Mouse (Mus musculus): ENCODE data around the gene Muc5b.
"Not testable (repeated sequence)": the region's sequence is repeated elsewhere in the genome, so short reads cannot be mapped to it uniquely, and the experiment has no call there.

The Muc5b gene

DNA sequence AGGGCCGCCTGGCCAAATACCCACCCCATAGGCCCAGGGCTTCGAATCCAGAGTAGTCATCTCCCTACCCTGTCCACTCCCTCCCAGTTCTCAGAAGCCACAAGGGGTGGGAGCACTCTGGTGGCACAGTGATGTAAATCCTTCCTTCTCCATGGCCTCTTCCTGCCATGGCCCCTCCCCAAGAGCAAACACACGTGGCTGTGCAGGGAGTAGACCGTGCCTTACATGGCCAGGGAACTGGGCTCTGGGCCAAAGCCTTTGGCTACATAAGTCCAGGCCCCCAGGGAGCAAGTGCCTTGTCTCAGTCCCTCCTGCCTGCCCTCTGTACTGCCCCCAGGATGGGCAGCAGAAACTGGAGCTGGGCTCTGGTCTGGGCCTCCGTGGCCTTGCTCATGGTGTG is at the start of gene Muc5b:
Muc5b (plus strand) TSS at position 292 of the 400 bp plus-strand sequence.
- DNase-seq: no peak

DNA sequence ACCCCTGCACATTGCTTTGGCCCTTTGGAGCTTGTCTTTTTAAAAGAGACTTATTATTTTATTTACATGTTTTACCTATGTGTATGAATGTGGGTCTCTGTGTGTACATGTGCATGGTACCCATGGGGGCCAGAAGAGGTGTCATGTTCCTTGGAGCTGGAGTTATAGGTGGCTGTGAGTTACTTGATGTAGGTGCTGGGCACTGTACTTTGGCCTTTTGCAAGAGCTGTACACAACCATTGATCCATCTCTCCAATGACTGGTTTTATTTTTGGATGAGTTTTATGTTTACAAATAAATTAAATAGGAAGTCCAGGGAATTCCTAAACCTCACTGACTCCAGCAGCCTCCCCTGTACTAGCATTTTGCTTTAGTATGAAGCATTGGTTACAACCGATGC is 44.6 kb upstream of the Muc5b start:
- no peak for DNase-seq

GRCm38 (mm10) chr7:141803206-141803605 is 35.7 kb upstream of the Muc5b start:
- no peak for DNase-seq

DNA sequence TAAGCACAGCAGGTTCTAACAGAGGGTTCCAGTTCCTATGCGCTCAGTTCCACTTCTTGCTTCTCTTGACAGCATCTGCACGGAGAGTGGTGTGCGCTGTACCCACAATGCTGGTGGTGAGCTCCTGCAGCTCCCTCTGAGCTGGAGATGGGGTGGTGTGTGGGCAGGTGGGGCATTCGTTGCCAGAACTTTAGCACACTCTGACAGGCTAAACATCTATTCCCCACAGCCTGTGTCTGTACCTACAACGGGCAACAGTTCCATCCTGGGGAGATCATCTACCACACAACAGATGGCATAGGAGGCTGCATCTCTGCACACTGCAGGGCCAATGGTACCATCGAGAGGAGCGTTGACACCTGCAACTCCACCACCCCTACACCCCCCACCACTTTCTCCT is 33.5 kb upstream of the Muc5b start:
- no peak for DNase-seq

DNA sequence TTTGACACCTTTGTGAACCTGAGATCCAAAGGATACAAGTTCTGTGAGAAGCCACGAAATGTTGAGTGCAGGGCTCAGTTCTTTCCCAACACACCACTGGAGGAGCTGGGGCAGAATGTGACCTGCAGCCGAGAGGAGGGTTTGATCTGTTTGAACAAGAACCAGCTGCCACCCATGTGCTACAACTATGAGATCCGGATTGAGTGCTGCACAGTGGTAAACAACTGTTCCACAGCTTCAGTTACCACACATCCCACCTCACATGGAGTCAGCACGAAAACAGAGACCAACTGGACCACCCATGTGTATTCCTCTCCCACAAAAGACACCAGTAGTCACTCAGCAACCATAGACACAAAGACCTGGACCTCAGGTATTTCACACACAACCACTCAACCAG is 31.0 kb upstream of the Muc5b start:
- DNase-seq: not testable (repeated sequence)

GRCm38 (mm10) chr7:141809933-141810332 is 28.9 kb upstream of the Muc5b start:
- not testable (repeated sequence) for DNase-seq

- no peak for DNase-seq
Observed at GRCm38 (mm10) chr7:141813321-141813720, 25.5 kb upstream of the Muc5b start.

- DNase-seq: peak; percentile 7 to 11
Observed at GRCm38 (mm10) chr7:141815361-141815760, 23.5 kb upstream of the Muc5b start.

GRCm38 (mm10) chr7:141817355-141818075 is 21.4 kb upstream of the Muc5b start:
- peak; percentile 10 to 26 for DNase-seq

- no peak for DNase-seq
Observed at GRCm38 (mm10) chr7:141818267-141818666, 20.6 kb upstream of the Muc5b start.

DNA sequence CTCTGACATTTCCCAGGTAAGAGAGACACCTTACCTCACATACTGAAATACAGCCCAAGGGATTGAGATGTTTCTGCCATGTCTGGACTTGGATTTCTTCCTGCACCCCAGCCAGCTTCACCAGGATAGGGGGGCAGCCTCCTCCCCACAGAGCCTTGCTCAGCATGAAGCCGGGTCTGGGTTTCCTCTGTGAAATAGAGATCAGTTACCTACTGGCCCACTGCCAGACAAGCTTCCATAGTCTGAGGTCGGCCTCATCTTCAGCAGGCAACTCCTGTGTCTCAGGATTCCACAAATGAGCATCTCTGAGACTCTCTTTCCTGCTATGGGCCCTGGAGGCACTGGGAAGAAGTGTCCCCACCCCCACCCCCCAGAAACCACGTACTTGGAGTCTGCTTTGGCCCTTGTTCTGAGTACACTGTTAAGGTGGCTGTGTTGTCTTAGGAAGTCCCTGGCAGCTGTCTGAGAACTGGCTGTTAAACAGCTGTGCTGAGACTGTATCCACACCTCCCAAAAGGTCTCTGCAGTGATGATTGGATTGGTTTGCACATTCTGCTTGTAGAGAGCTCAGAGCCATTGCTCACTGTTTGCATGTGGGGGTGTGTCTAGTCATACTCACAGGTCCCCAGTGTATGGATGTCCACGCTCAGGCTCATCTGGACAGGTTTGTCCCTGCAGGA is 16.1 kb upstream of the Muc5b start:
- DNase-seq: no peak

- DNase-seq: no peak
Observed at GRCm38 (mm10) chr7:141823699-141824098, 15.2 kb upstream of the Muc5b start.

DNA sequence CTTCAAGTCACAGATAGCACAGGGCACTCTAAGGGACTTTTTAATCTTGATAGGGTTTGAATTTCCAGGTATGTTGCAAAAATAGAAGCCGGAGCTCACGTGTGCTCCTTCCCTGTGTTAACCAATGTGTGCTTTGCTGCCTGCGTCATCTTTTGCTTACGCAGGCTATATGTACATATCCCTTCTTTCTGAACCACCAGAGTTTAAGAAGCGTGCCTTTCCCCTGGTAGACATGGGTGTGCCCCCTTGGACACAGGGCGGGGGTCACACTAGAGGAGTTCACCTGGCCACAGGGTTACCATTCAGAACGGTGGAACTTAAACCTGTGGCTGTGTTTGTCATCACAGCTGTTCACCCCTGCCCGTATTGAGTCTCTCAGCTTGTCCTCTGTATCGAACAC is 14.5 kb upstream of the Muc5b start:
- DNase-seq: no peak

GRCm38 (mm10) chr7:141835941-141836340 is 2.9 kb upstream of the Muc5b start:
- DNase-seq: no peak

DNA sequence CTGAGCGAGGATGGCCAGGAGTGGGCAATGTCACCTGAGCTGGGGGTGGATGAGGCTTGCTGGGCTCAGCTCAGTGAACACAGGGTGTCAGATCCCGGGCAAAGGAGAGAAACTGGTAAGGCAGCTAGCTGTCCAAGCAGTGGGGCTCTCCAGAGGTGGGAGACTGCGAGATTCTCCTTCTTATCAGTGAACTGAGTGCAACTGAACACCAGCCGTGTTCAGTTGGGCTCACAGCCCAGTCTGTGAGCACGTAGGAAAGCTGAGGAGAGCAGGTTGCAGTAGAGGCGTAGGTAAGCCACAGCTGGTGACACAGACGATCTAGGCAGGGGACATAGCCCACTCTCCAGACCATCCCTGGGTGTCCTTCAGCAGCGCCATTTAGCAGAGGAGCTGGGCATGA is 2.4 kb upstream of the Muc5b start:
- no peak for DNase-seq

DNA sequence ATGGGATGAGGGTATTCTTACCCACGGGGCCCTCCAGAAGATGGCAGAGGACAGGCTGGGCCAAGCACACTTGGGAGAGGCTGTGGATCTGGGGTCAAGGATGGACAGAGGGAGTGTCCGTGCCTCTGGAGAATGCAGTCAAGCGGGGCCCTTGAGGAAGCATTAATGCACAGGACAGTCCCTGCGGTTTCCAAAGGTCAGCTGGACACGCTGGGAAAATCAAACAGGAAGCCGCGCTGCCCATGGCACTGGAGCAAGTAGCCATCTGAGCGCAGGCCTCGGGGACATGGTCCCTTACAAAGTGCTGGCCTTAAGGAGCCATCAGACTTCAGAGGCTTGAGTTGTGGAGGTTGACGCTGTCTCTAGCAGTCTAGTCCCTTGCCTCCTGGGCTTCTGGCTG is 1.5 kb downstream of the Muc5b start:
- no peak for DNase-seq

DNA sequence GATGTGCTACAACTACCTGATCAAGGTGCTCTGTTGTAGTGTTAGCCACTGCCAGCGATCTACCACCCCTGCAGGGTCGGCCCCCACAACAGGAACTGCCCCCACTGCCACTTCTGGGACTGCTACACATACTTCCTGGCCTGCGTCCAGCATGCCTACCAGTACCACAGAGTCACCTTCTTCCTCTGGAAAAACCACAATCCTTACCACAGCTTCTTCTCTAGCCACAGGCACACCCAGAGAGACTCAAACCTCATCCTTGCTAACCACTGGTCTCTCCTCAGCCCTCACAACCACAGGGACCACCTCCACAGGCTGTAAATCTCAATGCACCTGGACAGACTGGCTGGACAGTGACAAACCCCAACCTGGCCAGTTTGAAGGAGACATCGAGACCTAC is 22.2 kb downstream of the Muc5b start:
- DNase-seq: no peak

DNA sequence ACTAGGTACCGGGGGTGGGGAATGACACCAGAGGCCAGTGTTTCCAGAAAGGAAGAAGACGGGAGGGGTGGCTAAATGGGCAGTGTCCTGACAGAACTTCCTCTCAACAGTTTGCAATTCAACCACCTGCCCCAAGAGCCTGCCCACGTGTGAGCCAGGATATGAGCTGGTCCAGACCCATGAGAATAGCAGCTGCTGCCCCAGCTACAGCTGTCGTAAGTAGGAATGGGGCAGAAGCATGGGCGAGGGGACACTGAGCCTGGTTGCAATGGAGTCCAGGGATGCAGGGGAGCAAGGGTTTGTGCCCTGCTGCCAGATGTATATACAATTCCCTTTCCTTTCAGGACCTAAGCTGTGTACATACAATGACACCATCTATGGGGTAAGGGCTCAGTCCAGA is 30.8 kb downstream of the Muc5b start:
- no peak for DNase-seq

GRCm38 (mm10) chr7:141870553-141870952 is 31.7 kb downstream of the Muc5b start:
- no peak for DNase-seq

DNA sequence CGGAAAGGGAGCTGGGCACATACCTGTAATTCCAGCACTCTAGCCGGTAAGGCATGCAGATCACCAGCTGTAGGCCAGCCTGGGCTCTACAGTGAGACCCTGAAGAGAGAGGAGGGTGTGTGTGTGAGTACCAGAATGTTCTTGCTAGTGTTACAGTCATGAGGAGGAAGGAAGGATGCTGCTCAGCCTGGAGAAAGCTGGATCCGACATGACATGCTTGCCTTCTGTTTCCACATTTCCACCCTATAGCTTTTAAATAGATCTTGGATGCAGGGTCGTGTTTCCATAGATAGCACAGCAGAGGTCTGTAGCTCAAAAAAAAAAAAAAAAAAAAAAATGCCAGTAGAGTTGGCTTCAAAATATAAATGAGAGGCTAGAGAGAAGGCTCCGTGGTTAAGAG is 36.0 kb downstream of the Muc5b start:
- no peak for DNase-seq

DNA sequence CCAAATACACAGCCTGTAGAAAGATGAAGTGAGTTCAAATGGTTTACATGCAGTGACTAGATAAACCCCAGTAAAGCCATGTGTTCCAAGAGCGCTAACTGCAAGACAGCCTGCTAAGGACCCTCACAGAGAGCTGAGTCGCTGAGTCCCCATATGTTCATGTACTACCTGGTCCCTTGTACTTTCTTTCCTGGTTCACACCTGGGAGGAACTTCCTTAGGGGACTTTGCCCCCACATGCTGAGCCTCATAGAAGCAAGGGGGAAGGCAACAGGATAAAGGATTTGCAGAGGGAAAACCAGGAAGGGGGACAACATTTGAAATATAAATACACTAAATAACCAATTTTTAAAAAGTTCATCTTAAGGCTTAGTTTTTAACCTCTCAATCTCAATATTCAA is 39.9 kb downstream of the Muc5b start:
- DNase-seq: no peak

- DNase-seq: peak; percentile 43 to 61
Observed at GRCm38 (mm10) chr7:141892151-141892550, 53.3 kb downstream of the Muc5b start.

DNA sequence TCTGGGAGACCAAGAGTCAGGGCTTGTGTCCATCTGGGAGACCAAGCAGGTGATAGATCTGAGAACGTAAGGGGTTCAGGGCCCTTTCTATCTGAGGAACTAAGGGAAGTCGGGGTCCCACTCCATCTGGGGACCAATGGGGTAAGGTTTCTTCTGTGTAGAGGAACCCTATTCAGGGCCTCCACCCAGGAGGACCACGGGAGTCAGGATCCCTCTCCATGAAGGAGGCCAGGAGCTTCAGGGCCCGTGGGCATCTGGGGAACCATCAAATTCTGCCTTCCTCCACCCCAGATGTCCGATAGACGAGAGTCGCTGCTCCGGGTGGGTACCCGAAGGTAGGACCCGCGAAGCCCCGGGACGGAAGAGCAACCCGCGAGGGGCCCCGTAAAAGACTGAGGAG is 63.0 kb downstream of the Muc5b start:
- no peak for DNase-seq

DNA sequence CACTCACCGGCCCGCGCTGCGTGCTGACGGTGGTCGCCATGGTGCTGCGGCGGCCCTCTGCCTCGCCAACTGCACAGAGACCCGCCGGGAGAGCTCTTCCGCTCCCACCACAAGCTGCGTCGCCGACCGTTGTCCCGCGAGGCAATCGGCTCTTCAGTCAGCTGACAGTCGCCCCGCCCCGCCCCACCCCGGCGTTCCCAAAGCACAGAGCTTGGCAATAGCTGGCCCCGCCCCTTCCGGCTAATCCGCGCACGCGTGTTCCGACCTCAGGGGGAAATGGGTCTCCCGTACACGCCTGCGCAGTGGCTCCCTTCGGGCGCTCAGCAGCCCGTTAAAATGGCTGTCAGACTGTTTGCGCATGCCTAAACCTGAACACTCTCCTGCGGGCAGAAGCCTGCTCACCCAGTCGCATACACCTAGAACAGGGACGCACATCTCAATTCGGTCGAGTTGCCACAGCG is 63.4 kb downstream of the Muc5b start:
- DNase-seq: peak; percentile 100

DNA sequence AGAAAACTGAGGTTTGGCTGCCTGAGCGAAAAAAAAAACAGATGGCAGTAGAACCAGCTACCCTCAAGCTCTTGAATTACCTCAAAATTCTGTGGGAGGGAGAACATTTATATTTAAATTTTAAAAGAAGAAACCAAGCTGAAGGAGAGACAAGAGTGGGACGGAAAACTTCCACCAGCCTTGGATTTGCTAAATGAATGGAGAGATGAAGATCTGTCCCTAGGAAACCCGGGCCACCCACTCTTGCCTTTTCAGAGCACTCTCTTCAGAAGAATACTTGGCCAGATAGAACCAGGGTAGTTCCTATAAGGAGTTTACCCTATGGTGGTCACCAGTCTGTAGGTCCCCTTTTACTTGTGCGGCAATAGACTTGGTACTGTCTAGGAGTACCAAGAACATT is 63.9 kb downstream of the Muc5b start:
- no peak for DNase-seq

Data from cerebellum, adult 18-20 months (tissue).